Mouse (Mus musculus) embryonic fibroblast, embryonic 13.5 days (primary cell): ENCODE data around the gene Elovl7. TPM values are rescaled to one million over a fixed set of nuclear protein-coding genes. Genes with fewer than 3 reads are reported as not detected.
A peak's percentile ranks its signal among the peaks of the same experiment; 100 is the strongest.

Experiments used
- H3K27ac ChIP-seq: 2 replicates; pipeline ENCODE4 v1.5.1; 2012; ENCODE audit warnings: low read length, control low read depth, inconsistent platforms; ENCODE audit not compliant: insufficient read depth
- H3K4me1 ChIP-seq: 2 replicates; pipeline ENCODE4 v1.6.1; 2011; ENCODE audit warnings: low read length; ENCODE audit not compliant: control insufficient read depth, insufficient read depth
- H3K4me3 ChIP-seq: 2 replicates; pipeline ENCODE4 v1.5.1; 2011; ENCODE audit warnings: mild to moderate bottlenecking, control low read depth, low read length; ENCODE audit not compliant: insufficient read depth
- CTCF ChIP-seq: IDR thresholded peaks from 2 replicates; pipeline ENCODE4 v1.5.1; 2011; ENCODE audit warnings: mild to moderate bottlenecking, control low read depth, low read length, moderate library complexity, borderline replicate concordance; ENCODE audit not compliant: insufficient read depth
- POLR2A ChIP-seq: IDR thresholded peaks from 2 replicates; pipeline ENCODE4 v1.6.1; 2011; ENCODE audit warnings: low read depth, mild to moderate bottlenecking, control low read depth, low read length, moderate library complexity
- polyA plus RNA-seq: library from polyadenylated mRNA; stranded (reverse); fragments of >200 nt; gene quantifications from 2 replicates; pipeline ENCODE4 v1.2.4, GENCODE M21; 2011; ENCODE audit warnings: low read depth; ENCODE audit not compliant: missing spikeins, insufficient read length

Elovl7 gene
- polyA plus RNA-seq, 1 experiment: 1.5 TPM

- Histone ChIP-seq H3K4me1 (peaks cover 10% of the 10 kb centered on the region; the same call in 1 of the 2 replicates), H3K4me3 (no peak overlapping the region), H3K27ac (no peak overlapping the region)
- no peak for TF ChIP-seq CTCF
- no peak for TF ChIP-seq POLR2A
These were observed 87.2 kb downstream of the Elovl7 start for GRCm38 (mm10) chr13:108301411-108301810.

- H3K4me3 ChIP-seq: no peak overlapping the region
- TF ChIP-seq CTCF (no peak), POLR2A (no peak)
- H3K27ac ChIP-seq: no peak overlapping the region
- peaks cover 10% of the 10 kb centered on the region; the same call in 1 of the 2 replicates for H3K4me1 ChIP-seq
These were observed 88.9 kb downstream of the Elovl7 start for GRCm38 (mm10) chr13:108302957-108303675.

GRCm38 (mm10) chr13:108303841-108304240, 89.6 kb downstream of the Elovl7 start:
- Histone ChIP-seq H3K4me3 (no peak overlapping the region), H3K4me1 (peaks cover 10% of the 10 kb centered on the region; the same call in 1 of the 2 replicates), H3K27ac (no peak overlapping the region)
- TF ChIP-seq CTCF: no peak
- no peak for TF ChIP-seq POLR2A

GRCm38 (mm10) chr13:108304680-108305079, 90.5 kb downstream of the Elovl7 start:
- Histone ChIP-seq H3K27ac (no peak overlapping the region), H3K4me3 (no peak overlapping the region), H3K4me1 (peaks cover 10% of the 10 kb centered on the region; the same call in 1 of the 2 replicates)
- TF ChIP-seq CTCF (no peak), POLR2A (no peak)

GRCm38 (mm10) chr13:108315702-108316486, 101.7 kb downstream of the Elovl7 start, which contains the start of gene Depdc1b:
Gene Depdc1b (plus strand): TSS chr13:108316332.
- peak within 1 kb of the TSS; percentile 67 for H3K4me3 ChIP-seq
- no peaks in the 10 kb centered on the region; the same call in 1 of the 2 replicates for H3K4me1 ChIP-seq
- peak; percentile 35 for TF ChIP-seq POLR2A
- TF ChIP-seq CTCF: no peak
- H3K27ac ChIP-seq: no peak within 1 kb of the TSS

- TF ChIP-seq POLR2A (no peak), CTCF (no peak)
- Histone ChIP-seq H3K27ac (no peak overlapping the region), H3K4me3 (peak overlapping the region; percentile 67)
These were observed 102.3 kb downstream of the Elovl7 start for GRCm38 (mm10) chr13:108316487-108316903.

GRCm38 (mm10) chr13:108317414-108317813, 103.2 kb downstream of the Elovl7 start:
- Histone ChIP-seq H3K4me3 (no peak overlapping the region), H3K27ac (no peak overlapping the region), H3K4me1 (no peaks in the 10 kb centered on the region; the same call in 1 of the 2 replicates)
- TF ChIP-seq POLR2A (no peak), CTCF (no peak)

More at GRCm38 (mm10) chr13:108316487-108316903, 102.3 kb downstream of the Elovl7 start:
- no peaks in the 10 kb centered on the region; the same call in 1 of the 2 replicates for H3K4me1 ChIP-seq

- TF ChIP-seq POLR2A (no peak), CTCF (no peak)
- Histone ChIP-seq H3K4me3 (no peak overlapping the region), H3K27ac (no peak overlapping the region), H3K4me1 (no peaks in the 10 kb centered on the region; the same call in 1 of the 2 replicates)
These were observed 104.8 kb downstream of the Elovl7 start for GRCm38 (mm10) chr13:108319028-108319427.

- no peak overlapping the region for H3K27ac ChIP-seq
- H3K4me1 ChIP-seq: no peaks in the 10 kb centered on the region; the same call in 1 of the 2 replicates
- TF ChIP-seq POLR2A (no peak), CTCF (no peak)
- H3K4me3 ChIP-seq: no peak overlapping the region
These were observed 106.0 kb downstream of the Elovl7 start for GRCm38 (mm10) chr13:108320216-108320615.

GRCm38 (mm10) chr13:108322466-108322865, 108.3 kb downstream of the Elovl7 start:
- Histone ChIP-seq H3K4me1 (no peaks in the 10 kb centered on the region; the same call in 1 of the 2 replicates), H3K27ac (no peak overlapping the region), H3K4me3 (no peak overlapping the region)
- TF ChIP-seq POLR2A: no peak
- no peak for TF ChIP-seq CTCF
